Mouse (Mus musculus): ENCODE results near the gene Clec3a. TPM values are rescaled to one million over a fixed set of nuclear protein-coding genes. Genes with fewer than 3 reads are reported as not detected.
A peak's percentile ranks its signal among the peaks of the same experiment; 100 is the strongest.

Gene Clec3a
- polyA plus RNA-seq, 1 experiment from 2014 or later, result not detected

GRCm38 (mm10) chr8:114401679-114402078 is 16.2 kb upstream of the Clec3a start:
- no peaks in the 10 kb centered on the region for H3K9me3 ChIP-seq (ENCODE audit: control insufficient read depth, low read length)
- H3K9ac ChIP-seq (ENCODE audit: low read length), result no peak overlapping the region
- no peaks in the 10 kb centered on the region for H3K27me3 ChIP-seq (ENCODE audit: control insufficient read depth, insufficient read depth, low read length)
- 78% methylated on average over 7 of the region's 7 CpGs for WGBS
- no peak overlapping the region for H3K4me3 ChIP-seq (ENCODE audit: low read depth, low read length)
- no peak for ATAC-seq (ENCODE audit: insufficient number of reproducible peaks, low FRiP score, low TSS enrichment, low read depth)
- H3K4me1 ChIP-seq (ENCODE audit: control insufficient read depth, insufficient read depth, low read length), result no peaks in the 10 kb centered on the region
- DNase-seq (ENCODE audit: low spot score), result no peak
- no peak overlapping the region for H3K27ac ChIP-seq (replicated peaks; ENCODE audit: low read depth, low read length)
- no peaks in the 10 kb centered on the region for H3K36me3 ChIP-seq (ENCODE audit: control insufficient read depth, insufficient read depth, low read length)
- H3K4me2 ChIP-seq (ENCODE audit: low read depth, severe bottlenecking), result no peak overlapping the region

GRCm38 (mm10) chr8:114411421-114411820 is 6.5 kb upstream of the Clec3a start:
- Histone ChIP-seq H3K27me3 (ENCODE audit: control insufficient read depth, insufficient read depth, low read length) (no peaks in the 10 kb centered on the region), H3K9ac (ENCODE audit: low read length) (no peak overlapping the region), H3K4me2 (ENCODE audit: low read depth, severe bottlenecking) (no peak overlapping the region), H3K27ac (replicated peaks; ENCODE audit: low read depth, low read length) (no peak overlapping the region), H3K4me1 (ENCODE audit: control insufficient read depth, insufficient read depth, low read length) (no peaks in the 10 kb centered on the region), H3K4me3 (ENCODE audit: low read depth, low read length) (no peak overlapping the region), H3K9me3 (ENCODE audit: control insufficient read depth, low read length) (no peaks in the 10 kb centered on the region), H3K36me3 (ENCODE audit: control insufficient read depth, insufficient read depth, low read length) (no peaks in the 10 kb centered on the region)
- WGBS, result 76% methylated on average over 3 of the region's 3 CpGs
- DNase-seq (ENCODE audit: low spot score), result no peak
- no peak for ATAC-seq (ENCODE audit: insufficient number of reproducible peaks, low FRiP score, low TSS enrichment, low read depth)

GRCm38 (mm10) chr8:114418486-114418885 is 600 bp downstream of the Clec3a start:
- ATAC-seq (ENCODE audit: insufficient number of reproducible peaks, low FRiP score, low TSS enrichment, low read depth) (no peak), DNase-seq (ENCODE audit: low spot score) (no peak)

GRCm38 (mm10) chr8:114418904-114419303 is 1.0 kb downstream of the Clec3a start:
- no peak for ATAC-seq (ENCODE audit: insufficient number of reproducible peaks, low FRiP score, low TSS enrichment, low read depth)
- DNase-seq (ENCODE audit: low spot score), result no peak

More at GRCm38 (mm10) chr8:114418486-114418885, 600 bp downstream of the Clec3a start:
- no peak overlapping the region for H3K9ac ChIP-seq (ENCODE audit: low read length)
- WGBS, result 86% methylated on average over 5 of the region's 5 CpGs
- H3K9me3 ChIP-seq (ENCODE audit: control insufficient read depth, low read length), result no peaks in the 10 kb centered on the region
- H3K4me2 ChIP-seq (ENCODE audit: low read depth, severe bottlenecking), result no peak overlapping the region
- H3K4me1 ChIP-seq (ENCODE audit: control insufficient read depth, insufficient read depth, low read length), result no peaks in the 10 kb centered on the region
- no peak overlapping the region for H3K4me3 ChIP-seq (ENCODE audit: low read depth, low read length)
- H3K27ac ChIP-seq (replicated peaks; ENCODE audit: low read depth, low read length), result no peak overlapping the region
- no peaks in the 10 kb centered on the region for H3K36me3 ChIP-seq (ENCODE audit: control insufficient read depth, insufficient read depth, low read length)
- H3K27me3 ChIP-seq (ENCODE audit: control insufficient read depth, insufficient read depth, low read length), result no peaks in the 10 kb centered on the region

GRCm38 (mm10) chr8:114421544-114421943 is 3.7 kb downstream of the Clec3a start:
- 79% methylated on average over 4 of the region's 4 CpGs for WGBS
- H3K9me3 ChIP-seq (ENCODE audit: control insufficient read depth, low read length), result no peaks in the 10 kb centered on the region
- no peaks in the 10 kb centered on the region for H3K36me3 ChIP-seq (ENCODE audit: control insufficient read depth, insufficient read depth, low read length)

More at GRCm38 (mm10) chr8:114418904-114419303, 1.0 kb downstream of the Clec3a start:
- H3K27me3 ChIP-seq (ENCODE audit: control insufficient read depth, insufficient read depth, low read length), result no peaks in the 10 kb centered on the region
- H3K4me3 ChIP-seq (ENCODE audit: low read depth, low read length), result no peak overlapping the region
- no peak overlapping the region for H3K9ac ChIP-seq (ENCODE audit: low read length)
- H3K9me3 ChIP-seq (ENCODE audit: control insufficient read depth, low read length), result no peaks in the 10 kb centered on the region
- 64% methylated on average over 6 of the region's 6 CpGs for WGBS
- no peak overlapping the region for H3K27ac ChIP-seq (replicated peaks; ENCODE audit: low read depth, low read length)
- no peaks in the 10 kb centered on the region for H3K4me1 ChIP-seq (ENCODE audit: control insufficient read depth, insufficient read depth, low read length)
- H3K36me3 ChIP-seq (ENCODE audit: control insufficient read depth, insufficient read depth, low read length), result no peaks in the 10 kb centered on the region
- no peak overlapping the region for H3K4me2 ChIP-seq (ENCODE audit: low read depth, severe bottlenecking)

GRCm38 (mm10) chr8:114438236-114438635 is 20.4 kb downstream of the Clec3a start:
- H3K27me3 ChIP-seq (ENCODE audit: control insufficient read depth, insufficient read depth, low read length), result no peaks in the 10 kb centered on the region
- DNase-seq (ENCODE audit: low spot score) (peak; percentile 81), ATAC-seq (ENCODE audit: insufficient number of reproducible peaks, low FRiP score, low TSS enrichment, low read depth) (no peak)
- H3K4me2 ChIP-seq (ENCODE audit: low read depth, severe bottlenecking), result no peak overlapping the region
- no peak overlapping the region for H3K4me3 ChIP-seq (ENCODE audit: low read depth, low read length)
- peaks cover 4% of the 10 kb centered on the region; the same call in 1 of the 2 replicates for H3K4me1 ChIP-seq (ENCODE audit: control insufficient read depth, insufficient read depth, low read length)
- no peak overlapping the region for H3K27ac ChIP-seq (replicated peaks; ENCODE audit: low read depth, low read length)
- no peak overlapping the region for H3K9ac ChIP-seq (ENCODE audit: low read length)
- no peaks in the 10 kb centered on the region for H3K36me3 ChIP-seq (ENCODE audit: control insufficient read depth, insufficient read depth, low read length)
- 10% methylated on average over 6 of the region's 6 CpGs for WGBS
- H3K9me3 ChIP-seq (ENCODE audit: control insufficient read depth, low read length), result no peaks in the 10 kb centered on the region

More at GRCm38 (mm10) chr8:114421544-114421943, 3.7 kb downstream of the Clec3a start:
- H3K9ac ChIP-seq (ENCODE audit: low read length), result no peak overlapping the region
- ATAC-seq (ENCODE audit: insufficient number of reproducible peaks, low FRiP score, low TSS enrichment, low read depth) (no peak), DNase-seq (ENCODE audit: low spot score) (no peak)
- H3K4me1 ChIP-seq (ENCODE audit: control insufficient read depth, insufficient read depth, low read length), result no peaks in the 10 kb centered on the region
- H3K27ac ChIP-seq (replicated peaks; ENCODE audit: low read depth, low read length), result no peak overlapping the region
- H3K27me3 ChIP-seq (ENCODE audit: control insufficient read depth, insufficient read depth, low read length), result no peaks in the 10 kb centered on the region
- no peak overlapping the region for H3K4me2 ChIP-seq (ENCODE audit: low read depth, severe bottlenecking)
- no peak overlapping the region for H3K4me3 ChIP-seq (ENCODE audit: low read depth, low read length)

GRCm38 (mm10) chr8:114439334-114440204 is 21.7 kb downstream of the Clec3a start, which contains the start of gene Wwox:
Gene Wwox (plus strand): TSS chr8:114439655.
- DNase-seq (ENCODE audit: low spot score), result peak; percentile 100

GRCm38 (mm10) chr8:114440205-114440589 is 22.3 kb downstream of the Clec3a start:
- no peaks in the 10 kb centered on the region for H3K27me3 ChIP-seq (ENCODE audit: control insufficient read depth, insufficient read depth, low read length)

More at GRCm38 (mm10) chr8:114439334-114440204, 21.7 kb downstream of the Clec3a start, which contains the start of gene Wwox:
- Histone ChIP-seq H3K4me2 (ENCODE audit: low read depth, severe bottlenecking) (peak within 1 kb of the TSS; percentile 84), H3K9me3 (ENCODE audit: control insufficient read depth, low read length) (no peaks in the 10 kb centered on the region), H3K4me1 (ENCODE audit: control insufficient read depth, insufficient read depth, low read length) (peaks cover 4% of the 10 kb centered on the region; the same call in 1 of the 2 replicates), H3K9ac (ENCODE audit: low read length) (peak within 1 kb of the TSS; percentile 56), H3K4me3 (ENCODE audit: low read depth, low read length) (peak within 1 kb of the TSS; percentile 64), H3K27ac (replicated peaks; ENCODE audit: low read depth, low read length) (no peak within 1 kb of the TSS), H3K27me3 (ENCODE audit: control insufficient read depth, insufficient read depth, low read length) (no peaks in the 10 kb centered on the region), H3K36me3 (ENCODE audit: control insufficient read depth, insufficient read depth, low read length) (no peaks in the 10 kb centered on the region)
- under 1% methylated on average over 54 of the region's 54 CpGs for WGBS
- peak; percentile 95 for ATAC-seq (ENCODE audit: insufficient number of reproducible peaks, low FRiP score, low TSS enrichment, low read depth)

More at GRCm38 (mm10) chr8:114440205-114440589, 22.3 kb downstream of the Clec3a start:
- Histone ChIP-seq H3K9ac (ENCODE audit: low read length) (peak overlapping the region; percentile 56), H3K36me3 (ENCODE audit: control insufficient read depth, insufficient read depth, low read length) (no peaks in the 10 kb centered on the region), H3K4me3 (ENCODE audit: low read depth, low read length) (peak overlapping the region; percentile 64), H3K27ac (replicated peaks; ENCODE audit: low read depth, low read length) (no peak overlapping the region), H3K4me1 (ENCODE audit: control insufficient read depth, insufficient read depth, low read length) (peaks cover 4% of the 10 kb centered on the region; the same call in 1 of the 2 replicates), H3K4me2 (ENCODE audit: low read depth, severe bottlenecking) (peak overlapping the region; percentile 84), H3K9me3 (ENCODE audit: control insufficient read depth, low read length) (no peaks in the 10 kb centered on the region)
- ATAC-seq (ENCODE audit: insufficient number of reproducible peaks, low FRiP score, low TSS enrichment, low read depth) (0 out of 2 replicates have a peak, but pooled peaks have one; percentile 0), DNase-seq (ENCODE audit: low spot score) (peak; percentile 47)
- WGBS, result 23% methylated on average over 5 of the region's 5 CpGs
